Mouse (Mus musculus) brain, embryonic 14.5 days (tissue): ENCODE measurements around the gene Prr5l. TPM values are rescaled to one million over a fixed set of nuclear protein-coding genes. Genes with fewer than 3 reads are reported as not detected.

Source experiments
- DNase-seq: peaks from one replicate; pipeline ENCODE4 v3.0.0-alpha.2; 2011; ENCODE audit warnings: low read depth
- CTCF ChIP-seq: fragments of 200-500 bp; IDR thresholded peaks from 2 replicates; pipeline ENCODE4 v1.5.1; 2012; ENCODE audit warnings: inconsistent platforms, mild to moderate bottlenecking, moderate library complexity, borderline replicate concordance; ENCODE audit not compliant: insufficient read depth, insufficient read length; ENCODE audit errors: extremely low read depth
- POLR2A ChIP-seq: fragments of 200-500 bp; IDR thresholded peaks from 2 replicates; pipeline ENCODE4 v1.6.1; 2012; ENCODE audit warnings: mild to moderate bottlenecking, inconsistent platforms, borderline replicate concordance; ENCODE audit not compliant: poor library complexity, insufficient read depth, insufficient read length, severe bottlenecking; ENCODE audit errors: extremely low read depth
- polyA plus RNA-seq: library from polyadenylated mRNA; depleted of rRNA; stranded (reverse); fragments of >200 nt; gene quantifications from 2 replicates; pipeline ENCODE4 v1.2.3, GENCODE M21; 2012; rRNA removed

Prr5l gene
- polyA plus RNA-seq, 1 experiment = 4.7 TPM

DNA sequence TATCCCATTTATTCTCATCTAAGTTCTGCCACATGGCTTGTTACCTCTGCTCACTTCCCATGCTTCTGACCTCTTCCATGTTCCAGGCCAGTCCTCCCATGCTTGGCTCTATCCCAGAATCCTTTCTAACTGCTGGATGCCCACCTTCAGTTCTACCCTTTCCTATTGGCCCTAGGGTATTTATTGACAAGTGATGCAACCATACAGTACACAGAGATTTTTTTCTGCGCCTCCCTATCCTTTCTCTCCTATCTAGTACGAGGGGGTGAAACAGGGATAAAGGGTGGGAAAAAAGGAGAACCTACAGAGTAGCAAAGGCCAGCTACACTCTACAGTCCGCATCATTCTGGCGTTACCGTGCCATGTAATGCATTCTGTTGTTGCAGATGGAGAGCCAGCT, 194.8 kb downstream of the Prr5l start:
- no peak for TF ChIP-seq POLR2A
- no peak for TF ChIP-seq CTCF
- no peak for DNase-seq

DNA sequence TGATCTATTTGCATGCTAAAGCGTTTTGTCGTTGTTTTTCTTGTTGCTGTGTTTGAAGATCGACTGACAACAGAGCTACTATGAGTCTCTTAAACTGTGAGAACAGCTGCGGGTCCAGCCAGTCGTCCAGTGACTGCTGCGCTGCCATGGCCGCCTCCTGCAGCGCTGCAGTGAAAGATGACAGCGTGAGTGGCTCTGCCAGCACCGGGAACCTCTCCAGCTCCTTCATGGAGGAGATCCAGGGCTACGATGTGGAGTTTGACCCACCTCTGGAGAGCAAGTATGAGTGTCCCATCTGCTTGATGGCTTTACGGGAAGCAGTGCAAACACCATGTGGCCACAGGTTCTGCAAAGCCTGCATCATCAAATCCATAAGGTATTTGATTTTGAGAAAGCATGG, 198.4 kb downstream of the Prr5l start:
- no peak for DNase-seq
- no peak for TF ChIP-seq POLR2A
- no peak for TF ChIP-seq CTCF

DNA sequence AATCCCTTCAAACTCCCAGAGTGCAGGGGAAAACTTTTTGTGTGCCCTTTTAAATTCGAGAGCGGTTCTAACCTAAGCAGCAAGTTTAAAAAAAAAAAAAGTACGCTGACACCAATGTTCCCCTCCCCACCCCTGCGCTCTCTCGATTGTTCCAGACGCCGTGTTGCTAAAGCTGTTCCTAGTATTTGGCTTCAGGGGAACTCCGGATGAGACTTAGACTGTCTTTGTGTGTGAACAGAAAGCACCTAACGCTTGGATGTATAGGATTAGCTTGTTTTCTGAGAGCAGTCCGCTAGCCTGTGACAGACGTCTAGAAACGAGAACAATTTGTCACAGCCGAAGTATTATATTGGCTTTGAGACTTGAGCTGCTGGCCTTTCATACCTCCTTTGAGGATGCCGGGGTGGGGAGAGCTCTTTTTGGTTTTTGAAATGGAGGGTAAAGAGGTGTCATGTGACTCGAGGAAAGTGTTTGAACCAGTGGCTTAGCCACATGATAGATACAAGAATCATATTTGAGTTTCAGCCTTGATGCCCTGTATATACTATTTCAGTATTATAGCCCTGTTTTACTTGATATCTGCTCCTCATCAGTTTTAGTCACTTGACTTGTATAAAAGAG, 203.6 kb downstream of the Prr5l start:
- DNase-seq = peak; percentile 43
- no peak for TF ChIP-seq CTCF
- no peak for TF ChIP-seq POLR2A

DNA sequence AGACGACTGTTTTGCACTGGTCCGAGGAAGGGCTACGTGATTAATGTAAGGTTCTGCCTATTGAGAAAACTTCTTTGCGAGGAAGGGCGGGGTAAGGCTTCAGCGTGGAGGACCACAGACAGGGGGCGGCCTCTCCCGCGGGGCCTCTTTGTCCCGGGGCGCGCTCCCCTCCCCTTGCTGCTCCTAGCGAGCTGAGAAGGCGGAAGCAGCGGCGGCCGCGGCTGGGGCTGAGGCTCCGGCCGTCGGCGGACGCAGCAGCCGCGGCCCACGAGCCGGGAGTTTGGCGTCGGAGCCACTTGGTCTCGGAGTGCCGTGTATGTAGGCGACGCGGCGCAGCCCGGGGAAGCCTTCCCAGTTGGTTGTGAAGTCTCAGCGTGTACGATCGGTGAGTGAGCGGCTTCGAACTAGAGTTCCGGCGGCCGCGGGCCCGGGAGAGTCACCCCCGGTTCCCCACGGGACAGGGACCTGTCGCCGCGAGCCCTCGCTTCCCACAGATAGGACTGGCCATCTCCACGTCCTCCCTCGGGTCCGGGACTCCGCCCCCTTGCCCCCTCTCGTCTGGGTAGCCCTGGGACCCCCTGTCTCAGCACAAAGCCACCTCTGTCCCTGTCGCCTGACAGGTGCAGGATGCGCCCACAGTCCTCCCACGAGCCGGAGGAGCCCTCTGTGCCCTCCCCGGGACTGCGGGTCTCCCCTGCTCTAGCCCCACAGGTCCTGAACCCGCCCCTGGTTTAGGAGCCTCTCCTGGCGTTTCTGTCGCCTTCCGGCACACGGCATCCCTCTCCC, 204.4 kb downstream of the Prr5l start, which contains the start of gene Traf6:
Gene Traf6, plus strand, starts transcription at position 194 of the 786 bp plus-strand sequence.
- peak; percentile 94 for DNase-seq
- TF ChIP-seq POLR2A (peak; percentile 84), CTCF (peak; percentile 63)

DNA sequence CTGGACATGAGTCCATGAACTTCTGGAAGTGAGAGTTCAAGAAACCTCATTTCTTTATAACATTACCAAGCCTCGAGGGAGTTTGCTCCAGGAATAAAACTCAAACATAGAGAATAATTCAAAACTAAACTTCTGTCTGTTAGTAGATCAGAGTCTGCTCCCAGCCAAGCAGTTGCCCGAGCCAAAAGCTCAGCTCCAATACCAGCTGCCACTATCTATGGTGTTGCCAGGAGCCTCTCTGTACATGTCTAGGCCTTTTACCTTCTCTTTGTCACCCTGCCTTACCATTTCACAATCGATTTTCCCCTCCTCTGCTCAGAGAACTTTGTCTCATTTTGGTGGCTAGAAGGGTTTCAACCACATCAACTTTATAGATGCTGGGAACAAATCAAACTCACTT, 209.3 kb downstream of the Prr5l start:
- TF ChIP-seq POLR2A (no peak), CTCF (no peak)
- DNase-seq = no peak

DNA sequence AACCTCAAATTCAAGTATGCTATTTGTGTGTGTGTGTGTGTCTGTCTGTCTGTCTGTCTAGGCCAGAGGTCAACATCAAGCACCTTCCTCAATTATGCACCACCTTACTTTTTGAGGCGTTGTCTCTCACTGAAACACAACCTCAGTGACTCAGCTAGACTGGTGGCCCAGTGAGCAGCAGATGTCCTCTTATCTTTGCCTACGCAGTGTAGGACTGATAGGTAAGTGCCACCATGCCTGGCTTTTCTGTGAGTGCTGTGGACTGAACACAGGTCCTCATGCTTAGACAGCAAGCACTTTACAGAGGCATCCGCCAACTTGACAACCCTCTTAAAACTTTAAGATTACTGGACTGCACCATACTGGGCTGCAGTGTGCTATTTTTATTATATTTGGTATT, 214.1 kb downstream of the Prr5l start:
- DNase-seq = no peak
- TF ChIP-seq POLR2A (no peak), CTCF (no peak)

DNA sequence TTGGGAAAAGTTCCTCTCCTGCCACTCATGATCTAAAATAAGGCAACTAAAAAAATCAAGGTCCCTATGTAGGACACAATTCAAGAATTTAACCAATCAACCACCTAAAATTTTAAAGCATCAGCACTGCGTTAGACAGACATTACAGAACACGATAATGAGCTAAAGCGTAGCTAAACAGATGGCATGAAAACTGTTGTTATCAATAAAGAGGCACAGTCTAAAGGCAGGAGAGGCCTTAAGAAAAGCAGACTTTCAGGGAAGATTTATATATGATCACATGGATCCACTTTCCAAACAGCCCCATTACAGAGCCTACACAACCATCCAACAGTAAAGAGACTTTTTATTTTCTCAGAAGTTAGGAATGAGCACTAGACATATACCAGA, 217.1 kb downstream of the Prr5l start:
- no peak for TF ChIP-seq CTCF
- TF ChIP-seq POLR2A = no peak
- DNase-seq = no peak

DNA sequence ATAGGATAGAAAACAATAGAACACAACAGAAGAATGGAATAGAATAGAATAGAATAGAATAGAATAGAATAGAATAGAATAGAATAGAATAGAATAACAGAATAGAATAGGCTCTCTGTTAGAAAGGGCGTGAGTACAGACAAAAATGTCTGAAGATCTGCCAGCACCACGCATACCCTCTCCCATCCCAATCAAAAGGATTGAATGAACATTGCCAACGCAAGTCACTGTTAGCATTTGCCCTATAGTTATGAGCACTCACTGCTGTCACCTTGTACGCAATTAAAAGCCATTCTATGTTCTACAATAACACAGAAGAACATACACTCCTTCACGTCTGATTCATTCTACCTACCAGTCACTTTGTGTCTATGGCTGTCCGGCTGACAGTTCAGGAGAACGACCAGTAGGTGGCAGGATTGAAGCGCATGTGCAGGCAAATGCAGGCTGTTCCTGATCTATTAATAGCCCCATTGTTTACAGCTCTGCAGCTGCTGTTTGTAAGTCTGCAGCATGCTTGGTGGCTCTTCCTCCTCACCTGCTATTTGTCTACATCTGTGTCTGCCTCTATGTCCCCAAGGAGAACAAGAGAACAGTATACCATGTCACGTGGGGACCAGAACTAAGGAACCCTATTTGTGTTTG, 217.6 kb downstream of the Prr5l start:
- peak; percentile 89 for TF ChIP-seq CTCF
- TF ChIP-seq POLR2A = no peak
- peak; percentile 94 for DNase-seq

Other genes starting within 250 kb of the Prr5l start
- gene Rag1, start 233.5 kb downstream of the Prr5l start, polyA plus RNA-seq = 0.11 and 0.16 TPM in 2 replicates
- gene B230118H07Rik, start 233.5 kb downstream of the Prr5l start, polyA plus RNA-seq = 19.1 and 20.2 TPM in 2 replicates
- 15.1 and 15.9 TPM in 2 replicates for gene Traf6, start 204.6 kb downstream of the Prr5l start, polyA plus RNA-seq
- gene Commd9, start 3.2 kb upstream of the Prr5l start, polyA plus RNA-seq = 137 and 182 TPM in 2 replicates